Mouse (Mus musculus): ENCODE results near the gene Mtor. TPM values are rescaled to one million over a fixed set of nuclear protein-coding genes. Genes with fewer than 3 reads are reported as not detected.
A peak's percentile ranks its signal among the peaks of the same experiment; 100 is the strongest.

The Mtor gene
- polyA plus RNA-seq, 1 experiment, result 40.9 TPM

DNA sequence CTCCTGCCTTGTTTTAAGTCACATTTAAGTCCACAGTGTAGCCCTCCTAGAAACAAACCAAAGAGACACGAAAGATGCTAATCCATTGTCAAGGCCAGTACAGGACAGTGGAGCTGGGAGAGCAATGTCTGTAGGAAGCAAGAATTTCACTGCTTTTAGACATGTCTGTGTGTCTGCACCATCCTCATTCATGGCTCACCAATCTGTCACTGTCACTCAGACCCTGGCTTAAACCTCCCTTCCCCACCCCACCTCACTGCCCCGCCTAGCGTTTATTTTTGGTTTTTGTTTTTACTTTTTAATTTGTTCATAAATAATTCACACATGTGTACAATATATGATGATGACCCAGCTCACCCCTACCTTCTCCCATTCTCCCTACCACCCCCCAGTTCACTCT, 84.1 kb downstream of the Mtor start:
- no peak for DNase-seq (ENCODE audit: low read depth)

DNA sequence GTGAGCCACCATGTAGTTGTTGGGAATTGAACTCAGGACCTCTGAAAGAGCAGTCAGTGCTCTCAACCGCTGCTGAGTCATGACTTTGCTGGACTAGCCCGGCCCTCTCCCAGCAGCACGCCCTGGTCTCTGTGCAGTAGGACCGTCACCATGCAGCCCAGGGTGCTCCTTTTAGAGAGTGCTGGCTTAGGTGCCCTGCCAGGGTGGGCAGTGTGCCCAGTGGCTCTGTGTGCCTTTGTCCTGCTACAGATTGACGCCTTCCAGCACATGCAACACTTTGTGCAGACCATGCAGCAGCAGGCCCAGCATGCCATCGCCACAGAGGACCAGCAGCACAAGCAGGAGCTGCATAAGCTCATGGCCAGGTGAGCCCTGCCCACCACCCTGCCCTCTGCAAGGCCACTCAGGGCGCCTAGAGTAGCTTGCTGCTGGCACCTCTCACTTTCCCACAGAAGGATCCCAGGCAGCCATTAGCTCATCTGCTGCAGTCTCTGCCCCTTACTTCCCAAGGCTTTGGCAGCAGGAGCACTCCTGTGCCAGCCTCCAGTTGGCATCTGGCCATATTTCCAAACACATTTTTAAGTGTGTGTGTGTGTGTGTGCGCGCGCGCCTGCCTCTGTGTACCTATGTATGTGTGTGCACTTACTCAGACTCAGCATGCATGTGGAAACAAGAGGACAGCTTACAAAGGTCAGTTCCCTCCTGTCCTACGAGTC, 85.4 kb downstream of the Mtor start:
- DNase-seq (ENCODE audit: low read depth), result no peak

DNA sequence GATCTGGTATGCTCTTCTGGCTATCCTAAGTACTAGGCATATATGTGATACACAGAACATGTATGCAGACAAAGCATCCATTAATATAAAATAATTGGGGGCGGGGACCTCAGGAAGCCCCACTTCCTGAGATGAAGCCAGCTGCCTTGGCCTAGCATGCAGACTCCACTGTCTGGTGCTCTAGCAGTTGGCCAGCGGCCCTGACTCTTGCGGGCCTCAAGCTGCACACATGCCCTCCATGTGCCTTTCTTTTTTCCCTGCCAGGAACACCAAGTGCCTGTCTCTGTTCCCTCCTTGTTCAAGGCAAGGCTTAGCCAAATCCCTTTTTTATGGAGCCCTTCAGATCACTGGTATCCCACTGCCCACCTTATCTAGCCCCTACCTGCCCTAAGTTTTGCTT, 87.5 kb downstream of the Mtor start:
- no peak for DNase-seq (ENCODE audit: low read depth)

DNA sequence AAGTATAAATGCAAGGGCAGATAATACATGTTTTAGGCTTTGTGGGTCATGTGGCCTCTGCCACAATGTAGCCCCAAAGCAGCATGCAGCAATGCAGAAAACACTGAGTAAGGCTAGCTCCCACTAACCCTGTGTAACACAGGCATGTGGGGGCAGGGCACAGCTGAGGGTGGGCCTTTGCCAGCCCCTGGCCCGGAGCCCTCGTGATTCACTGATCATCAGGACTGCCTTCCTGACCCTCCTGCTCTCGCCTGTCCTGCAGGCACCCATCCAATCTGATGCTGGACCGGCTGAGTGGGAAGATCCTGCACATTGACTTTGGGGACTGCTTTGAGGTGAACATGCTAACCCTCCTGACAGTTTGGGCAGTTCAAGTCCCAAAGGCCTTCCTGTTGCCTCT, 100.7 kb downstream of the Mtor start:
- no peak for DNase-seq (ENCODE audit: low read depth)

DNA sequence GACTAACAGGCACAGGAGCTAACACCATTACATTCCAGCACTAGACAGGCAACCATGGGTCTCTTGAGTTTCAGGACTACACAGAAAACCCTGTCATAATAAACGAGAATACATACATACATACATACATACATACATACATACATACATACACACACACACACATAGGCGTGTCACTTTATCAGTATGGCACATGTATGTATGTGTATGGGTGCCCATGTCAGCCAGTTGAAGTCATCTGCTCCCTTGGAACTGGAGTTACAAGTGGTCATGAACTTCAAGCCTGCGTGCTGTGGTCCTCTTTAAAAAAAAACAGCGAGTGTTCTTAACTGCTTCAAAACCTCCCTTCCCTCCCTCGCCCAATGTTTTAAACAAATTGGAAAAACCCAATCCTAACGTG, 109.4 kb downstream of the Mtor start:
- DNase-seq (ENCODE audit: low read depth), result no peak

DNA sequence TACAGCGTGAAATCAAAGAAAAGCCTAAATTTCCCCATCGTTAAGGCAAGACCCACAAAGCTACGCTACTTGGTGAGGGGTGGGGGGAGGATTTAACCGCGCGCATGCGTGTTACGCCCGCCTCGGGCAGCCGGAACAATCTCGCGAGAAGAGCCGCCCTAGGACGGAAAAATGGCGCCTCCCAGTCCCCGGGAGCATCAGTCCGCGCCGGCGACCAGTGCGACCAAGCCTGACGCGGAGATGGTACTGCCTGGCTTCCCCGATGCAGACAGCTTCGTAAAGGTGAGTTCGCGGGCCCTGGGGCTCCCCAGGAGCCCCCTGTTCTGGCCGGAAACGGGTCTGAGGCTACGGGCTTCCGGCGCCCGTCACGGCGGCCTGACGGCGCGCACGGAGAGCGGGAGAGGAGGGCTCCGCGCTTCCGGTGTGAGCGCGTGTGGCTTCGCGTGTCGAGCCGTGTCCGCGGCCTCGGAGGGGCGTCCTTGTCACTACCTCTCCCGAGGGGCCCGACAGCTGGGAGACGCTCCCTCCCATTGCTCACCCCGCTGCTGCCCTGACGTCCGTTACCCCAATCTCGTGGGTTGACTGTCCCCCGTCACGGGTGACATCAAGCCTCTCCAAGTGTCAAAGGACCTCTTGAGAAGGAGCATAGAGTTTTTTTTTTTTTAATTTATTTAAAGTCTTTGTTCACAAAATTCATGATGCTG, 110.0 kb downstream of the Mtor start, which contains the start of gene Exosc10:
Gene Exosc10, plus strand, starts transcription at position 133 of the 704 bp plus-strand sequence.
- peak; percentile 22 for DNase-seq (ENCODE audit: low read depth)

DNA sequence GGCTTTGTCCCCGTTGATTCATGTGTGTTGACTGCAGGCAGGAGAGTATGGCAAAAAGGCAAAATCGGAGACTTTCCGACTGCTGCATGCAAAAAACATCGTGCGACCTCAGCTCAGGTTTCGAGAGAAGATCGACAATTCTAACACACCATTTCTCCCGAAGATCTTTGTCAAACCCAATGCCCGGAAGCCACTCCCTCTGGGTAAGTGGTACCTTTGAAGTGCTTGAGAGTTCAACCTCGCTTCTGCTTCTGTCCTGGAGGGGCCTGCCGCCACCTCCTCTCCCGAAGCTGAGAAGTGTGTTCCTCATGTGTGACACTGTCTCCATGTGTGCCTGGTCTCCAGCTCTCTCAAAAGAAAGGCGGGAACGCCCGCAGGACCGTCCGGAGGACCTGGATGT, 114.3 kb downstream of the Mtor start:
- DNase-seq (ENCODE audit: low read depth), result no peak

DNA sequence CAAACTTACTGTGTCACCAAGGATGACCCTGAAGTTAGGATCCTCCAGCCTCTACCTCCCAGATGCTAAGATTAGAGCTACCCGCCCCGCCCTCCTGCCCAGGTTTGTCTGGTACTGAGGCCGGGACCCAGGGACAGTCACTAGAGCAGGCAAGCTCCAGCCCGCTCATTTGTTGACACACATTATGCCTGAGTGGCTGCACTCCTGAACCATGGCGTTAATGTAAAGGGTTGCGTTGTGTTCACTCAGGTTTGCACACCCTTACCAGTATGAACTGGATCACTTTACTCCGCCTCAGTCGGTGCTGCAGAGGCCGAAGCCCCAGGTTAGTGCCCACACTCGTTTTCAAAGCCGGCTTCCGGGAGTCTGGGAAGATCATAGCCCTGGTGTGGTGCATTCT, 115.2 kb downstream of the Mtor start:
- DNase-seq (ENCODE audit: low read depth), result no peak

DNA sequence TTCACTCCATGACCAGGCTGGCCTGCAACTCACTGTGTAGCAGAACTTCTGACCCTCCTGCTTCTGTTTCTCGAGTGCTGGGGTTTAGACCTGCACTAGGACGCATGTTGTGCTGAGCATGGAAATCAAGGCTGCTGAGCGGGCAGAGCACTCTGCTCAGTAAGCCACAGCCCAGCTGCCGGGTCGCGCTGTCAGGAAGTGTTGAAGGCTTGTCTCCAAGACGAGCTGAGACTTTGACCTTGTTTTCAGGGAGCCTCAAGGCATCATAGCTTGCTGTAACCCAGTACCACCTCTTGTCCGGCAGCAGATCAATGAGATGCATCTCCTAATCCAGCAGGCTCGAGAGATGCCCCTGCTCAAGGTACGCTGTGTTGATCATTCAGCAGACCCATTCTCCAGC, 121.7 kb downstream of the Mtor start:
- DNase-seq (ENCODE audit: low read depth), result no peak

DNA sequence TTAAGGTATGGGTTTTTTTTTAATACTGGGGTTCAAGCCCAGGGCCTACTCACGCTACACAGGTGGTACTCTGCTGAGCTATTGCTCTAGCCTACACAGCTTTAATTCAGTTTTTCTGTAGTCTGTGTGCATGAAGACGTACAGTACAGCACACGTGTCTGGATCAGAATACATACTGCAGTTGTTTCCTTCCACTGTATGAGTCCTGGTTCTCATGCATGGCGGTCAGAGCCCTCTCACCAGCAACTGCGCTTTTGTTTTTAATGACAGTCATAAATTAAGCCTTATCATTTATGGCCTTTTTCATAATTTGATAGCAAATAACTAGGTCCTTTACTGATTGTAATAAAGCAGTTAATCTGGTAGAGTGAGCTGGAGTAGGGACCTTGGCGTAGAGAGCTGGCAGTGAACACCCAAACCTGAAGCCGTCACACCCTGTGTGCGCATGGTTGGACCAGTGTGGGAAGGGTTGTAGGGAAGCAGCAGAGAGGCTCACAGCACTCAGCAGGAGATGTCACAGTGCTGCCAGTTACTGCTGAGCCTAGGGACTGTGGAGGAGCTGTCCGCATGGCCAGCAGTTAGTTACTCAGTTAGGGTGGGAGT, 122.4 kb downstream of the Mtor start:
- DNase-seq (ENCODE audit: low read depth), result no peak

DNA sequence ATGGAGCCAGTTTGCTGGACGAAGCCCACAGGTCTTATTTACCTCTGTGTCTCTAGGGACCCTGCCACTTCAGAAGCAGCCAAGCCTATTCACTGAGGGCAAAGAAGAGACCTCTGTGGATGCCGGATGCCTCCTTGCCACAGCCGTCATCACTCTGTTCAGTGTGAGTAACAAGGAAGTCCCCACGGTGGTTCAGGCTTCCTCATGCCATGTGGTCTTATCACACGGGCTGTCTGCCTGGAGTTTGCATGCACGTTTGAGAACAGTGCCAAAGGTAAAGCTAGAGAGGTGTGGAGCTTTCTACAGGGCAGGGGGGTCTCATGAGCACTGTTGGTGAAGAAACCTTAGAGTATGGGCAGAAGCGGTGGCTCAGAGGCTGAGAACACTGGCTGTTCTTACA, 124.8 kb downstream of the Mtor start:
- DNase-seq (ENCODE audit: low read depth), result no peak

DNA sequence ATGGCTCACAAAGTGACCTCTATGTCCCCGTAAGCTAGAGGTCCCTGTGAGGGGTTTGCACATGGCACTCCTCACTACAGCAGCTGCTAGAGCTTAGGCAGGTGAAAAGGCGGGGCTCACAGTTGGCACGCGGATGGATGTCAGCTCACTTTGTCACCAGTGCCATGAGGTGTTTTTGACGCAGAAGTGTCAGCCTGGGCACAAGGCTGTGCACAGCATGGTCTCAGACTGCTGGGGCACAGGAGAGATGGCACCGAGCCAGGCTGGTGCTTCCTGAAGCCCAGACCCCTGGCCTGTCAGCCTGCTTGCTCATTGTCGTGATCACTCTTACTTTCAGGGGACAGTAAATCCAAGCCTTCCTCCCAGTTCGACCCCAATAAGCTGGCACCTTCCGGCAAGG, 132.4 kb downstream of the Mtor start:
- no peak for DNase-seq (ENCODE audit: low read depth)

DNA sequence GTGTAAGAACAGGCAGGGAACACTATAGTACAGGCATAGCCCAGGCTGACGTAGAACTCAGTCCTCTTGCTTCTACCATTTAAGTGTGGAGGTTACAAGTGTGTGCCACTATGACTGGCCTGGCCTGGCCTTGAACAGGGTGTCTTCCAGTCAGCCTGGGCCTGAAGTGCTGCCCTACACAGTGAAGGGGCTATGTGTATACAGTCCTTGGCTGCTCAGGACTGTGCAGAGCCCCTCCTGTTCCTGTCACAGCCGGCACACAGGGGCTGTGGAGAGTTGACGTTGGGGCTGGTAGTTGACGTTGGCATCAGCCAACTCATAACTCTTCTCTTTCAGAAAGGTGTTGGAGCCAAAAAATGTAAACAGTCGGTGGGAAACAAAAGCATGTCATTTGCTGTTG, 133.0 kb downstream of the Mtor start:
- DNase-seq (ENCODE audit: low read depth), result no peak

DNA sequence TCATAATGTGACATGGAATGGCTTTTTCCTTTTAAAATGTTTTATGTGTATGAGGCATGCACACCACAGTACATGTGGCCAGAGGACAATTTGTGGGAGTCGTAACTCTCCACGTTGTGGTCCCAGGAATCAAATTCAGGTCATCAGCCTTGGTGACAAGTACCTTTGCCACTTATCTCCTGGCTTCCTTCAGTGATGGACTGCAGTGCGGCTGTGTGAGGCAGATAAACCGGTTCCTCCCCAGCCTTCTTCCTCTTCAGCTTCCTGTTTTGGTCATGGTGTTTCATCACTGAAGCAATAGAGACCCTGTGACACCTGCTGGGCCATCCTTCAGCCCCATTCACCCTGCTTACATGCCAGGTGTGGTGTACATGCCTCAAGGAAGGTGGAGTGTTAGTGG, 134.8 kb downstream of the Mtor start:
- no peak for DNase-seq (ENCODE audit: low read depth)

DNA sequence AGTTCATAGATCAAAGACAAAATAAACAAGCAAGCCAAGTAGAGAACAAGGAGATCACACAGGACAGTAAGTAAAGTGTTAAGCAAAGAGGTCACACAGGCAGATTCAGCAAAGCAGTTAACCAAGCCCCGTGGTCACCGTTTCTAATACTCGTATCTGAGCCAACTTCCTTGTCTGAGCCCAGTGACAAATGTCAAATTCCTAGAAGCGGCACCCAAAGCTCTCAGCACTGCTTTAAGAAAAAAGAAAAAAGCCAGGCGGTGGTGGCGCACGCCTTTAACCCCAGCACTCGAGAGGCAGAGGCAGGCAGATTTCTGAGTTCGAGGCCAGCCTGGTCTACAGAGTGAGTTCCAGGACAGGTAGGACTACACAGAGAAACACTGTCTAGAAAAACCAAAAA, 138.2 kb downstream of the Mtor start:
- no peak for DNase-seq (ENCODE audit: low read depth)

DNA sequence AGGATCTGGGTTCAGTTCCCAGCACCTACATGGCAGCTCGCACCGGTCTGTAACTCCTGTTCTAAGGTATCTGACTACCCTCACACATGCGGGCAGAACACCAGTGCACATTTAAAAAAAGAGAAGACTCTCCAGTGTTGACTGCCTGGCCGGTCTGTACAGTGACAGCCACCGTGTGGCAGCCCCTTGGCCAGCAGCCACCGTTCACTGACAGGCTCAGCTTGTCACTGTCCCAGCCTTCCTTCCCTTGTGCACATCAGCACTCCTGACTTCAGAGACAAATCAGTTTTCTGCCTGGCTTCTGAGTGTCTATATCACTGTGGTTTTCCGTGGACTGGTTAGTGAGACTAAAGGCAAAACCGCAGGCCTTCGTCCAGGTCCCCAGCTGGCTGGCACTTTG, 140.4 kb downstream of the Mtor start:
- no peak for DNase-seq (ENCODE audit: low read depth)

DNA sequence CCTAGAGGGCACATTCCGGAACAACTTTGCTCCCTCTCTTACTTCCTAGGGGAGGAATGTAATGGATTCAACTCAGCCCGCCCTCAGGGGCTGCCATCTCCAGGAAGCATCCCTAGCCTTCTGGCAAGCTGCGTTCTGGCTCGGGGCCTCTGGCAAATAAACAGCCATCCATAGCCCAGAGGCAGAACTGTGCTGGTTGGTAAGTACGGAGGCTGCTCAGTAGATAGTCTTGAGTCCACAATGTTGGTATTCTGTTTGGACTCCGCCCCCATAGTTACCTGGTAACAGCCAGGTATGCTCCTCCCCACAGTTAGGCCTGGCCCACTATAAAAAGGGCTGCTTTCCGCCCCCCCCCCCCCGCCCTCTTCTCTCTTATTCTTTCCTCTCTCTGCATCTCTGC, 141.2 kb downstream of the Mtor start:
- no peak for DNase-seq (ENCODE audit: low read depth)

DNA sequence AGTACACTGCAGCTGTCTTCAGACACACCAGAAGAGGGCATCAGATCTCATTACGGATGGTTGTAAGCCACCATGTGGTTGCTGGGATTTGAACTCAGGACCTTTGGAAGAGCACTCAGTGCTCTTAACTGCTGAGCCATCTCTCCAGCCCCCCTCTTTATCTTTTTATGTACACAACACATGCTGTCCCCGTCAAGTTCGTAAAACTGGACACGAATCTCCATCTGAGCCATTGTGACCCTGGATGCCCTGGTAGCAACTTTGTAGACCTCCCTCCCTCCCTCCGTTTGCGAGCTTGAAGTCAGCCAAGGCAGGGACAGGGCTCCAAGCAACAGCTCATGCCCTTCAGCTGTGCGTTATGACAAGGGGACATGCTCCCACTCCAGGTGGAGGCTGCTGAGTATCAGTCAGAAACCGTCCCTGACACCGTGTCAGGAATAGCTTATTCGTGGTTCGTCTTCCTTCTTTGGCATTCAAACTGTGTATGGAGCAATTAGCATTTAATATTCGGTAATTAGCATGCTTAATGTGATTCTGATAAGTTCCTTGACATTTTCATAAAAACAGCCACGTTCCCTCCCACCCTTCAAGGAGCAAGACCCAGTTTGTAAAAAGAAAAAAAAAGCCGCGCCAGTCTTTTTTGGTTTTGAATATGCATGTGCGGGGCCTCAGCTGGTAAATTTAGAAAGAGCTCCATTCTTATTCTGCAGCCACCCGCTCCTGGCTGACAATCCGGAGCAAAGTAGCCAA, 142.2 kb downstream of the Mtor start:
- DNase-seq (ENCODE audit: low read depth), result no peak

DNA sequence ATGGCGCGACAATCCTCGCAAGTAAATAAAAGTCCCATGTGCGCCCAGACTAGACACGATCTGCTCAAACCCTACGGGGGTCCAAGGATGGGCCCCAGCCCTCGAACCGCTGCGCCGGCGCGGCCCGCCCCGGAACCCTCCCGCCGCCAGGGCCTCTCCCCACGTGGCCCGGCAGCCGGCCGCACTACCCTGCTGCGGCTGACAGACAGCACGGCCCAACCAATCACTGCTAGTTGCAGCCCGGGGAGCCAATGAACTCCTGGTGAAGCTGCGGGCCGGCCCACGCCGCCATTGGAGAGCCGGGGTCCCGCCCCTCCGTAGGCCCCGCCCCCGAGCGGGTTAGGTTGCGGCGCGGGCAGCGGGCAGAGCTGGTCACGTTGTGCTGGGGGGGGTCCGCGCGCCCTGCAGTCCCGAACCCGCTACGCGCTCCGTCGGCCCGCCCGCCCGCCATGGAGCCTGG, 142.8 kb downstream of the Mtor start, which contains the start of gene Srm:
Gene Srm, plus strand, starts transcription at position 333 of the 460 bp plus-strand sequence.
- DNase-seq (ENCODE audit: low read depth), result no peak

DNA sequence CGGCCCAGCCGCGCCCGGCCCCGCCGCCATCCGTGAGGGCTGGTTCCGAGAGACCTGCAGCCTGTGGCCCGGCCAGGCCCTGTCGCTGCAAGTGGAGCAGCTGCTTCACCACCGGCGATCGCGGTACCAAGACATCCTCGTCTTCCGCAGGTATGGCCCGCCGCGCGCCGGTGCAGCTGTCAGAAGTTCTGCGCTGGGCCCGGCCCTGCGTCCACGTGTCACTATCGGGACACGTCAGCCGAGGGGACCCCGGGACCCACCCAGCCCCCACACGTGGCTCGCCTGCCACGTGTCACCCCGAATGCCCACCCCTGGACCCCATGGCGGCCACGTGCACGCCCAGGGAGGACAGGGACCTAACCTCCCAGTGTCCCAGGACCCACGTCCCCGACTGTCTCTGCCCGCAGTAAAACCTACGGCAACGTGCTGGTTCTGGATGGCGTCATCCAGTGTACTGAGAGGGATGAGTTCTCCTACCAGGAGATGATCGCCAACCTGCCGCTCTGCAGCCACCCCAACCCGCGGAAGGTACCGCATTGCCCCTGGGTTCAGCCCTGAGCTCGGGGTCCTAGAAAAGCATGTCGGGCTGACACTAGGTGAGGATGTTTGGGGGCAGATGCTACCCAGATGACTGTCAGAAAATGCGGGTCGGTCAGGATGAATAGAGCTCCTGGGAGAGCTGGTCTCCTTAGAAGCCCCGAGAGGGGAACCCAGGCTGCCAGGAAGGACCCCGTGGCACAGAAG, 143.4 kb downstream of the Mtor start:
- no peak for DNase-seq (ENCODE audit: low read depth)

DNA sequence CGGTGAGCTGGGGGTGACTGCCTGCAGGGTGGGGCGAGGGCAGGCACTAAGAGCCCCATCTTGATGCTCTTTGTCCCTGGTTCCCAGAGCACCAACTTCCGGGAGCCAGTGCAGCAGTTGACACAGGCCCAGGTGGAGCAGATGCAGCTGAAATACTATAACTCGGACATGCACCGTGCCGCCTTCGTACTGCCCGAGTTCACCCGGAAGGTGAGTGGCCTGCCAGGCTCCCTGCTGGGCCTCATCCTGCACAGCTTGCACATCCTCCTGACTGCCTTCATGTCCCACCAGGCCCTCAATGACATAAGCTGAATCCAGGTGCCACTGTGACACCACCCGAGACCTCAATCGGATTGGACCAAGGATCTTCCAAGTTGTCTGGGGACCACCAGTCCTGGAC, 145.6 kb downstream of the Mtor start:
- no peak for DNase-seq (ENCODE audit: low read depth)

DNA sequence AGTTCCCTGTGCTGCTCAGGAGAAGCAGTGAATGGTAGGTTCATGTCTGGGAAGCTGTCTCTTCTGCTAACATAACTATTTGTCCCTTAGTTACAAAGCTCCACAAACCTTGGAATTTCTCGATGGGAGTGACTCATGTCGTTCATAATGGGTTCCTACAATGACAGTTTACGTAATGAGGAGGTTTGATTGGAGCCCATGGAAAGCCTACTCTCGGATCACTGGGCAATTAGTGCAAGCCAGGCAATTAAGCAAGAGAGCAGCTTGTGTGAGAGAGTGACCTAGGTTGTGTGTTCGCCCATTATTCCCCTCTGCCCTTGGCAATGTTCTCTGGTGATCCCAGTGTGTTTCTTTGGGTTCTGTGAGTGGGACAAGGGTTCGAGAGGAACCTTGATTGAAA, 147.5 kb downstream of the Mtor start:
- no peak for DNase-seq (ENCODE audit: low read depth)

Measured in gonadal fat pad, adult 2 months (tissue).